Mouse (Mus musculus) CH12.LX (cell line): ENCODE results near the gene 1110065P20Rik. TPM values are rescaled to one million over a fixed set of nuclear protein-coding genes. Genes with fewer than 3 reads are reported as not detected.

Experiments
- DNase-seq: peaks from one replicate; pipeline ENCODE4 v3.0.0-alpha.2; 2013; ENCODE audit errors: extremely low read depth
- H3K27ac ChIP-seq: 2 replicates; pipeline ENCODE4 v1.5.1; 2012; ENCODE audit warnings: low read depth, mild to moderate bottlenecking, control low read depth, moderate library complexity; ENCODE audit not compliant: insufficient read depth
- H3K27me3 ChIP-seq: replicated peaks from 2 replicates; pipeline ENCODE3; 2012; ENCODE audit warnings: inconsistent platforms
- H3K36me3 ChIP-seq, 2 experiments: replicated peaks in 1 of 2; 2 replicates each; pipeline versions ENCODE3 to v1.6.1; 2012; ENCODE audit warnings: inconsistent platforms in 1 of 2, low read length in 1 of 2, mild to moderate bottlenecking in 1 of 2, mixed read lengths in 1 of 2, moderate library complexity in 1 of 2; ENCODE audit not compliant: control insufficient read depth in 1 of 2, insufficient read depth in 1 of 2
- H3K4me1 ChIP-seq, 2 experiments: 2 replicates each; pipeline ENCODE4 v1.6.1; 2012; ENCODE audit warnings: inconsistent platforms in 1 of 2, moderate library complexity in 1 of 2; ENCODE audit not compliant: insufficient read depth in 2 of 2, control insufficient read depth in 1 of 2
- H3K4me2 ChIP-seq: 2 replicates; pipeline ENCODE4 v1.6.1; 2012; ENCODE audit warnings: low read depth, mild to moderate bottlenecking, control low read depth; ENCODE audit not compliant: poor library complexity, insufficient read depth, severe bottlenecking
- H3K4me3 ChIP-seq, 3 experiments: fragments of 150-350 bp in 1 of 3; sonication (generic) in 1 of 3; replicated peaks in 1 of 3; 2 replicates each; pipeline versions ENCODE3 to v1.5.1; 2011 to 2012; ENCODE audit warnings: low read depth in 2 of 3, low read length in 2 of 3, mild to moderate bottlenecking in 2 of 3, moderate library complexity in 2 of 3, control low read depth in 1 of 3, improper control_type of control experiment in 1 of 3, inconsistent platforms in 1 of 3, mixed read lengths in 1 of 3; ENCODE audit not compliant: poor library complexity in 1 of 3
- H3K79me2 ChIP-seq: replicated peaks from 2 replicates; pipeline ENCODE4 v1.6.1; 2012; ENCODE audit warnings: mild to moderate bottlenecking, moderate library complexity; ENCODE audit not compliant: control insufficient read depth, poor library complexity, insufficient read depth, severe bottlenecking; ENCODE audit errors: extremely low read depth
- H3K9ac ChIP-seq: 2 replicates; pipeline ENCODE4 v1.6.1; 2012; ENCODE audit warnings: low read depth, mild to moderate bottlenecking, control low read depth, moderate library complexity; ENCODE audit not compliant: insufficient read depth
- H3K9me3 ChIP-seq: replicated peaks from 2 replicates; pipeline ENCODE3; 2012; ENCODE audit warnings: low read length, inconsistent platforms, mixed read lengths
- E2F4 ChIP-seq: IDR thresholded peaks from 2 replicates; pipeline ENCODE4 v1.6.1; 2011; ENCODE audit warnings: low read depth, low read length, improper control_type of control experiment; ENCODE audit not compliant: insufficient replicate concordance
- EP300 ChIP-seq: IDR thresholded peaks from 2 replicates; pipeline ENCODE4 v1.6.1; 2011; ENCODE audit warnings: low read length, improper control_type of control experiment
- ETS1 ChIP-seq: conservative IDR thresholded peaks from 2 replicates; pipeline ENCODE4 v1.6.1; 2012; ENCODE audit warnings: low read depth, mild to moderate bottlenecking, inconsistent platforms, low read length, improper control_type of control experiment, moderate library complexity
- JUN ChIP-seq: IDR thresholded peaks from 2 replicates; pipeline ENCODE4 v1.6.1; 2011; ENCODE audit warnings: low read depth, mild to moderate bottlenecking, low read length, improper control_type of control experiment, moderate library complexity; ENCODE audit not compliant: insufficient read depth
- MXI1 ChIP-seq: IDR thresholded peaks from 2 replicates; pipeline ENCODE4 v1.6.1; 2011; ENCODE audit warnings: mild to moderate bottlenecking, low read depth, low read length, improper control_type of control experiment
- RCOR1 ChIP-seq: conservative IDR thresholded peaks from 2 replicates; pipeline ENCODE4 v1.6.1; 2012; ENCODE audit warnings: low read depth, mild to moderate bottlenecking, inconsistent platforms, low read length, improper control_type of control experiment
- TCF12 ChIP-seq: IDR thresholded peaks from 2 replicates; pipeline ENCODE4 v1.6.1; 2014; ENCODE audit warnings: low read depth, mild to moderate bottlenecking, inconsistent platforms, low read length, improper control_type of control experiment
- UBTF ChIP-seq: IDR thresholded peaks from 2 replicates; pipeline ENCODE4 v1.6.1; 2012; ENCODE audit warnings: low read depth, mild to moderate bottlenecking, inconsistent platforms, low read length, improper control_type of control experiment, moderate library complexity
- USF1 ChIP-seq: IDR thresholded peaks from 2 replicates; pipeline ENCODE4 v1.6.1; 2014; ENCODE audit warnings: low read depth, mild to moderate bottlenecking, inconsistent platforms, low read length, improper control_type of control experiment
- ZKSCAN1 ChIP-seq: IDR thresholded peaks from 2 replicates; pipeline ENCODE4 v1.6.1; 2012; ENCODE audit warnings: low read depth, inconsistent platforms, low read length, improper control_type of control experiment, borderline replicate concordance
- dilution Hi-C: fragments of 300-500 bp; cut with MboI; formaldehyde crosslinking; loops from 2 replicates; pipeline ENCODE4 v1.14.3; 2020; ENCODE audit warnings: low sequenced_read_pairs; ENCODE audit not compliant: extremely low pct_unique_long_range_greater_than_20kb, extremely low pct_ligation_motif_present
- in situ Hi-C: fragments of 300-500 bp; cut with MboI; formaldehyde crosslinking; loops from 3 replicates; pipeline ENCODE4 v1.14.3; 2019; ENCODE audit warnings: low sequenced_read_pairs, low pct_ligation_motif_present, low pct_unique_long_range_greater_than_20kb, mixed read lengths
- polyA plus RNA-seq: library from polyadenylated mRNA; unstranded; fragments of >175 nt; gene quantifications from 2 replicates; pipeline ENCODE4 v1.2.1, GENCODE M21; 2012; ENCODE audit warnings: low read depth; ENCODE audit not compliant: insufficient read length
- total RNA-seq, 2 experiments: library from RNA; depleted of rRNA; stranded (reverse); fragments of 300-350 nt in 1 of 2; fragments of >200 nt in 1 of 2; gene quantifications; 2 replicates each; pipeline ENCODE4 v1.2.3; 2012 to 2014

The 1110065P20Rik gene
- total and polyA plus RNA-seq, 3 experiments = 16.7 to 29.0 (median 28.5) TPM

- H3K4me3 ChIP-seq = no peak overlapping the region
- no peak overlapping the region for H3K4me2 ChIP-seq
- peaks cover 47 to 83% of the 10 kb centered on the region in 2 experiments for H3K36me3 ChIP-seq
- H3K9ac ChIP-seq = no peak overlapping the region
- dilution Hi-C loops (no loop called here), in situ Hi-C loops (no loop called here)
- H3K9me3 ChIP-seq = no peaks in the 10 kb centered on the region
- DNase-seq = no peak
- no peak overlapping the region for H3K27ac ChIP-seq
- H3K79me2 ChIP-seq = no peaks in the 10 kb centered on the region
- no peaks in the 10 kb centered on the region for H3K27me3 ChIP-seq
- TF ChIP-seq TCF12 = no peak
- H3K4me1 ChIP-seq = no peaks in the 10 kb centered on the region
Measured at GRCm38 (mm10) chr4:124829671-124830070, 21.3 kb downstream of the 1110065P20Rik start.

- no peaks in the 10 kb centered on the region for H3K79me2 ChIP-seq
- no peak overlapping the region for H3K4me3 ChIP-seq
- H3K27me3 ChIP-seq = no peaks in the 10 kb centered on the region
- no peak overlapping the region for H3K4me2 ChIP-seq
- peaks cover 0 to 12% of the 10 kb centered on the region in 2 experiments; a peak in 1 of 4 replicates for H3K4me1 ChIP-seq
- peaks cover 62 to 92% of the 10 kb centered on the region in 2 experiments for H3K36me3 ChIP-seq
- H3K27ac ChIP-seq = no peak overlapping the region
- dilution Hi-C loops (no loop called here), in situ Hi-C loops (no loop called here)
- no peak for DNase-seq
- H3K9ac ChIP-seq = no peak overlapping the region
- no peaks in the 10 kb centered on the region for H3K9me3 ChIP-seq
- no peak for TF ChIP-seq MXI1
- no peak for TF ChIP-seq UBTF
- no peak for TF ChIP-seq RCOR1
- no peak for TF ChIP-seq E2F4
- TF ChIP-seq USF1 = no peak
- no peak for TF ChIP-seq ZKSCAN1
- TF ChIP-seq EP300 = no peak
- TF ChIP-seq, all 38 proteins: peak for 0
Measured at GRCm38 (mm10) chr4:124825371-124825965, 25.5 kb downstream of the 1110065P20Rik start.

- H3K9me3 ChIP-seq = no peaks in the 10 kb centered on the region
Measured at GRCm38 (mm10) chr4:124824967-124825366, 26.0 kb downstream of the 1110065P20Rik start.

More at GRCm38 (mm10) chr4:124824967-124825366, 26.0 kb downstream of the 1110065P20Rik start:
- no peak for DNase-seq
- TF ChIP-seq ZKSCAN1 = no peak
- TF ChIP-seq JUN = no peak
- no peak for TF ChIP-seq ETS1
- H3K4me2 ChIP-seq = no peak overlapping the region
- dilution Hi-C loops = no loop called here
- H3K4me3 ChIP-seq = no peak overlapping the region
- peaks cover 0 to 17% of the 10 kb centered on the region in 2 experiments; a peak in 1 of 4 replicates for H3K4me1 ChIP-seq
- no peaks in the 10 kb centered on the region for H3K79me2 ChIP-seq
- no peak overlapping the region for H3K9ac ChIP-seq
- in situ Hi-C loops = no loop called here
- no peaks in the 10 kb centered on the region for H3K27me3 ChIP-seq
- H3K27ac ChIP-seq = no peak overlapping the region
- H3K36me3 ChIP-seq = peaks cover 64 to 92% of the 10 kb centered on the region in 2 experiments
